Comparison of ENCODE assay signal across 8 mouse cellular contexts in genomic region chr11:90224914-90225470, GRCm38 (mm10). TPM values are rescaled to one million over a fixed set of nuclear protein-coding genes. Genes with fewer than 3 reads are reported as not detected.
DNase-seq lines count a peak whose midpoint lies in the region; ATAC-seq lines count a peak whose summit lies in the region.

No protein-coding gene starts in this region.

- no peak overlapping the region for H3K4me3 ChIP-seq in lung, embryonic 16.5 days (ENCODE audit: low read length)
- no peak overlapping the region for H3K4me3 ChIP-seq in midbrain, embryonic 10.5 days
- no peak overlapping the region for H3K4me3 ChIP-seq in hindbrain, embryonic 13.5 days
- H3K4me3 ChIP-seq in hindbrain, embryonic 14.5 days (replicated peaks; ENCODE audit: low read length): no peak overlapping the region

- H3K9me3 ChIP-seq in lung, embryonic 16.5 days (ENCODE audit: control insufficient read depth, low read length): no peaks in the 10 kb centered on the region
- no peaks in the 10 kb centered on the region for H3K9me3 ChIP-seq in midbrain, embryonic 10.5 days (replicated peaks)
- H3K9me3 ChIP-seq in hindbrain, embryonic 13.5 days: no peaks in the 10 kb centered on the region
- H3K9me3 ChIP-seq in hindbrain, embryonic 14.5 days (ENCODE audit: control insufficient read depth, low read length): no peaks in the 10 kb centered on the region

- H3K27me3 ChIP-seq in lung, embryonic 16.5 days (ENCODE audit: control insufficient read depth, insufficient read depth, low read depth, low read length): no peaks in the 10 kb centered on the region
- no peaks in the 10 kb centered on the region for H3K27me3 ChIP-seq in midbrain, embryonic 10.5 days (ENCODE audit: low read depth, poor library complexity, severe bottlenecking)
- no peaks in the 10 kb centered on the region for H3K27me3 ChIP-seq in hindbrain, embryonic 13.5 days
- no peaks in the 10 kb centered on the region for H3K27me3 ChIP-seq in hindbrain, embryonic 14.5 days (ENCODE audit: control insufficient read depth, insufficient read depth, low read length)

- ATAC-seq in lung, embryonic 16.5 days (ENCODE audit: low read depth): peak; percentile 49; the same call in 1 of the 2 replicates
- ATAC-seq in hindbrain, embryonic 13.5 days (ENCODE audit: low FRiP score): no peak
- no peak for ATAC-seq in hindbrain, embryonic 14.5 days (ENCODE audit: low FRiP score)

- 36% methylated on average over 11 of the region's 11 CpGs for WGBS in lung, embryonic 16.5 days
- WGBS in midbrain, embryonic 10.5 days: 73% methylated on average over 11 of the region's 11 CpGs
- WGBS in hindbrain, embryonic 13.5 days: 79% methylated on average over 11 of the region's 11 CpGs
- 81% methylated on average over 11 of the region's 11 CpGs for WGBS in hindbrain, embryonic 14.5 days

- peak; percentile 64 for DNase-seq in CD4-positive helper T cell, adult 2 months (ENCODE audit: low read depth, low spot score)
- peak; percentile 71 for DNase-seq in adrenal gland, adult 2 months
- peak; percentile 25 for DNase-seq in heart, postnatal 4 days
- DNase-seq in midbrain, embryonic 10.5 days (ENCODE audit: low spot score): no peak
- no peak for DNase-seq in hindbrain, embryonic 14.5 days (ENCODE audit: low spot score)
- no peak for DNase-seq in left cerebral cortex, adult 11 months (ENCODE audit: low spot score)

- H3K36me3 ChIP-seq in lung, embryonic 16.5 days (ENCODE audit: control insufficient read depth, insufficient read depth, low read length): no peaks in the 10 kb centered on the region
- H3K36me3 ChIP-seq in midbrain, embryonic 10.5 days: no peaks in the 10 kb centered on the region
- H3K36me3 ChIP-seq in hindbrain, embryonic 13.5 days: no peaks in the 10 kb centered on the region
- H3K36me3 ChIP-seq in hindbrain, embryonic 14.5 days (replicated peaks; ENCODE audit: control insufficient read depth, insufficient read depth): no peaks in the 10 kb centered on the region

- peak overlapping the region; percentile 55 for H3K27ac ChIP-seq in lung, embryonic 16.5 days (ENCODE audit: low read length)
- H3K27ac ChIP-seq in midbrain, embryonic 10.5 days (replicated peaks): no peak overlapping the region
- H3K27ac ChIP-seq in hindbrain, embryonic 13.5 days: no peak overlapping the region
- H3K27ac ChIP-seq in hindbrain, embryonic 14.5 days: no peak overlapping the region

- peaks cover 3% of the 10 kb centered on the region for H3K4me1 ChIP-seq in lung, embryonic 16.5 days (replicated peaks; ENCODE audit: control insufficient read depth, insufficient read depth, low read length)
- 0 out of 2 replicates have a peak, but pooled peaks cover 5% of the 10 kb centered on the region for H3K4me1 ChIP-seq in midbrain, embryonic 10.5 days
- H3K4me1 ChIP-seq in hindbrain, embryonic 13.5 days (replicated peaks): 0 out of 2 replicates have a peak, but pooled peaks cover 4% of the 10 kb centered on the region
- H3K4me1 ChIP-seq in hindbrain, embryonic 14.5 days (replicated peaks; ENCODE audit: control insufficient read depth, insufficient read depth, low read length): peaks cover 4% of the 10 kb centered on the region; the same call in 1 of the 2 replicates

- H3K4me2 ChIP-seq in lung, embryonic 16.5 days (ENCODE audit: low read depth, low read length): no peak overlapping the region
- no peak overlapping the region for H3K4me2 ChIP-seq in hindbrain, embryonic 13.5 days
- no peak overlapping the region for H3K4me2 ChIP-seq in hindbrain, embryonic 14.5 days (replicated peaks)

- no peak overlapping the region for H3K9ac ChIP-seq in lung, embryonic 16.5 days (ENCODE audit: low read length)
- no peak overlapping the region for H3K9ac ChIP-seq in hindbrain, embryonic 13.5 days
- H3K9ac ChIP-seq in hindbrain, embryonic 14.5 days: no peak overlapping the region

RNA-seq across cellular contexts. Expression of gene Mmd, which starts 24.3 kb away (rescaled TPM):
- 100 to 1,000 TPM; 110 to 147 TPM for total RNA-seq in adrenal gland, adult 2 months (2021)
- 51.7 and 122 TPM in 2 replicates for polyA plus RNA-seq in adrenal gland, adult 2 months (2012; rRNA removed)
- 10 to 100 TPM; 58.0 to 58.8 TPM for total RNA-seq in heart, postnatal 4 days (2021)
- 40.5 and 46.2 TPM in 2 replicates for polyA plus RNA-seq in lung, embryonic 16.5 days (2015; fragmentation: Nextera tagmentation; extraction: Ambion mirVana)
- 38.9 and 42.7 TPM in 2 replicates for polyA plus RNA-seq in midbrain, embryonic 10.5 days (2016; fragmentation: Nextera tagmentation; extraction: Ambion mirVana)
- 105 and 114 TPM in 2 replicates for polyA plus RNA-seq in hindbrain, embryonic 13.5 days (2015; fragmentation: Nextera tagmentation; extraction: Ambion mirVana)
- polyA plus RNA-seq in hindbrain, embryonic 14.5 days (2014; fragmentation: Nextera tagmentation; extraction: Ambion mirVana): 88.3 and 97.8 TPM in 2 replicates

RNA-seq across cellular contexts. Expression of gene Gm45716, which starts 37.5 kb away (rescaled TPM):
- total RNA-seq in adrenal gland, adult 2 months (2021): 1 to 10 TPM; 3.0 to 5.5 TPM
- polyA plus RNA-seq in adrenal gland, adult 2 months (2012; rRNA removed): 1.5 and 3.7 TPM in 2 replicates
- total RNA-seq in heart, postnatal 4 days (2021): 10 to 100 TPM; 26.6 to 30.4 TPM
- polyA plus RNA-seq in lung, embryonic 16.5 days (2015; fragmentation: Nextera tagmentation; extraction: Ambion mirVana): 6.8 and 8.2 TPM in 2 replicates
- 15.4 TPM in 2 replicates for polyA plus RNA-seq in midbrain, embryonic 10.5 days (2016; fragmentation: Nextera tagmentation; extraction: Ambion mirVana)
- 28.4 and 29.3 TPM in 2 replicates for polyA plus RNA-seq in hindbrain, embryonic 13.5 days (2015; fragmentation: Nextera tagmentation; extraction: Ambion mirVana)
- 20.4 and 25.6 TPM in 2 replicates for polyA plus RNA-seq in hindbrain, embryonic 14.5 days (2014; fragmentation: Nextera tagmentation; extraction: Ambion mirVana)

Comparison
In these comparisons a context has a peak if more than half of its experiments do, and no peak if none do; other contexts are left out.
1. DNase-seq: peak in CD4-positive helper T cell, adult 2 months (single experiment), adrenal gland, adult 2 months (single experiment) and heart, postnatal 4 days (single experiment); none in midbrain, embryonic 10.5 days (single experiment), hindbrain, embryonic 14.5 days (single experiment) and left cerebral cortex, adult 11 months (single experiment).